Mouse (Mus musculus) stomach, postnatal 0 days (tissue): Measurements from ENCODE around the gene Churc1.
A peak's percentile ranks its signal among the peaks of the same experiment; 100 is the strongest.

Experiments
- CTCF ChIP-seq: IDR thresholded peaks from 2 replicates; pipeline ENCODE4 v1.5.1; 2016; ENCODE audit warnings: antibody characterized with exemption, low read depth, mild to moderate bottlenecking, moderate library complexity
- EP300 ChIP-seq: optimal IDR thresholded peaks from 2 replicates; pipeline ENCODE3; 2016; ENCODE audit warnings: antibody characterized with exemption

DNA sequence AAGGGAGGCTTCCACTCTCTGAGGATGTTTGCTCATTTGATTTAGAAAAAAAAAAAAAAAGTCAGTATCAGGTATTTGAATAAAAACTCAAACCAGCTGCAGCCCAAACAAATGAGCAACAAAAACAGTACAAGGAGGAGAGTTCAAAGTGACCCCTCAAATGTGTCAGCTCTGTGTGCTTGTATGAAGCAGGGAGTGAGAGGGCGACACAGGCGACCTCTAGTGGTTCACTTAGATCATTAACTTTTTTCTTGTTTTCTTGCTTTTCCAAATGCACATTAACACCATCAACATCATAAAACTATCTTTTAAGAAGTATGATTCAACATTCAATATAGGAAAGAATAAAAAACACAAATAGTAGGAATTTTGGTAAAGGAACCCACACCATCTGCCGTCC is 67.4 kb downstream of the Churc1 start:
- no peak for TF ChIP-seq EP300
- peak; percentile 89 for TF ChIP-seq CTCF
